Mouse (Mus musculus) liver, embryonic 11.5 days (tissue): ENCODE measurements around the gene Olfml3. TPM values are rescaled to one million over a fixed set of nuclear protein-coding genes. Genes with fewer than 3 reads are reported as not detected.

Source experiments
- ATAC-seq: fragments of 200-750 bp; cut with Nextera tagmentation; replicated peaks from 2 replicates; pipeline ENCODE4 v1.8.0; 2017; ENCODE audit warnings: moderate number of reproducible peaks, mild to moderate bottlenecking, moderate TSS enrichment, moderate library complexity; ENCODE audit not compliant: low FRiP score
- DNase-seq: peaks from one replicate; pipeline ENCODE4 v3.0.0-alpha.2; 2017; ENCODE audit warnings: low spot score
- H3K27ac ChIP-seq: fragments of 300-500 bp; sonication (generic); 2 replicates; pipeline ENCODE4 v1.5.1; 2014; ENCODE audit warnings: mild to moderate bottlenecking, low read depth, low read length, control low read depth
- H3K27me3 ChIP-seq: fragments of 300-500 bp; sonication (generic); replicated peaks from 2 replicates; pipeline ENCODE4 v1.6.1; 2014; ENCODE audit warnings: low read length, mixed read lengths; ENCODE audit not compliant: control insufficient read depth, insufficient read depth
- H3K36me3 ChIP-seq: fragments of 300-500 bp; sonication (generic); 2 replicates; pipeline ENCODE4 v1.6.1; 2014; ENCODE audit warnings: mild to moderate bottlenecking, low read length, moderate library complexity, mixed read lengths; ENCODE audit not compliant: control insufficient read depth, insufficient read depth
- H3K4me1 ChIP-seq: fragments of 300-500 bp; sonication (generic); replicated peaks from 2 replicates; pipeline ENCODE4 v1.6.1; 2014; ENCODE audit warnings: low read length, mixed read lengths; ENCODE audit not compliant: control insufficient read depth, insufficient read depth
- H3K4me2 ChIP-seq: fragments of 300-500 bp; sonication (generic); 2 replicates; pipeline ENCODE4 v1.6.1; 2014; ENCODE audit warnings: mild to moderate bottlenecking, control low read depth, moderate library complexity
- H3K4me3 ChIP-seq: fragments of 300-500 bp; sonication (generic); 2 replicates; pipeline ENCODE4 v1.5.1; 2014; ENCODE audit warnings: low read depth, low read length, control low read depth
- H3K9ac ChIP-seq: fragments of 300-500 bp; sonication (generic); 2 replicates; pipeline ENCODE4 v1.6.1; 2014; ENCODE audit warnings: low read depth, low read length, control low read depth
- H3K9me3 ChIP-seq: fragments of 300-500 bp; sonication (generic); 2 replicates; pipeline ENCODE4 v1.6.1; 2016; ENCODE audit warnings: low read length, inconsistent platforms, mixed read lengths; ENCODE audit not compliant: control insufficient read depth
- WGBS: fragments of 180-500 bp; shearing (Covaris S2); extraction: QIAGEN DNeasy Blood & Tissue Kit; methylation state at CpG from one replicate; pipeline ENCODE4 v1.1.7; 2014; 5-methylcytosine and 5-hydroxymethylcytosine counted together
- polyA plus RNA-seq: library from polyadenylated mRNA; unstranded; fragments of >200 nt; fragmentation: Nextera tagmentation; extraction: Ambion mirVana; gene quantifications from 2 replicates; pipeline ENCODE4 v1.2.1, GENCODE M21; 2014

The Olfml3 gene
- polyA plus RNA-seq, 1 experiment from 2014 or later, result 8.5 TPM

DNA sequence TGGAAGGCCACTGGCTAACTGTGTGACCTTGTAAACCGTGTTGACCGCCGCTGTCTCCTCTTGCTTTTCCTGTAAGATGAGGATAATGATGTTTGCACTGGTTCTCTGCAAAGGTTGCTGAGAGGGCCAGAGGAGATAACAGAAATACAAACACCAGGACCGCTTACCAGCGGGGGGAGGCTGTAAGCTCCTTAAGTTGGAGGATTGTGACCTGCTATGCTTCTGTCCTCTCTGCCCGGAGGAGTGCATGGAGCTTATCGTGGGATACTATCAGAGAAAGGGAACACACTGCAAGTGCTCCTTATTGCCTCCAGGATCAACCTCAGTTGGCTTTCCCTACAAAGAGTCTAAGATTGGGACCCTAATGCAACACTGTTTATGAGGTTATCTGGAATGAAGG, 65.1 kb downstream of the Olfml3 start:
- no peak for ATAC-seq
- H3K27ac ChIP-seq, result no peak overlapping the region
- no peak for DNase-seq
- 39% methylated on average over 7 of the region's 7 CpGs for WGBS
- no peak overlapping the region for H3K4me3 ChIP-seq
- no peak overlapping the region for H3K4me2 ChIP-seq
- no peaks in the 10 kb centered on the region for H3K9me3 ChIP-seq
- no peaks in the 10 kb centered on the region for H3K4me1 ChIP-seq
- H3K9ac ChIP-seq, result no peak overlapping the region
- no peaks in the 10 kb centered on the region for H3K27me3 ChIP-seq
- no peaks in the 10 kb centered on the region for H3K36me3 ChIP-seq

Other genes with a start within 250 kb of the Olfml3 start
- gene Syt6, start 162.8 kb downstream of the Olfml3 start, polyA plus RNA-seq, result 0.32 and 0.52 TPM in 2 replicates
- 0.08 and 0.25 TPM in 2 replicates for gene Atg4a-ps, start 91.9 kb downstream of the Olfml3 start, polyA plus RNA-seq
- not detected in 2 replicates for gene Gm10964, start 1.4 kb upstream of the Olfml3 start, polyA plus RNA-seq
- 15.5 and 15.7 TPM in 2 replicates for gene Hipk1, start 53.6 kb upstream of the Olfml3 start, polyA plus RNA-seq
- 35.1 and 36.8 TPM in 2 replicates for gene Dclre1b, start 71.4 kb upstream of the Olfml3 start, polyA plus RNA-seq
- gene Ap4b1, start 71.5 kb upstream of the Olfml3 start, polyA plus RNA-seq, result 20.8 and 23.9 TPM in 2 replicates
- gene Gm43064, start 71.6 kb upstream of the Olfml3 start, polyA plus RNA-seq, result 0.75 TPM in 1 of 2 replicates, not detected in the other
- gene Bcl2l15, start 94.6 kb upstream of the Olfml3 start, polyA plus RNA-seq, result 0.63 and 1.2 TPM in 2 replicates
- 0.96 and 1.7 TPM in 2 replicates for gene Ptpn22, start 121.8 kb upstream of the Olfml3 start, polyA plus RNA-seq
- 11.0 and 11.6 TPM in 2 replicates for gene Rsbn1, start 176.1 kb upstream of the Olfml3 start, polyA plus RNA-seq
- gene Phtf1, start 230.1 kb upstream of the Olfml3 start, polyA plus RNA-seq, result 19.7 and 20.8 TPM in 2 replicates